Mouse (Mus musculus): ENCODE results near the gene Lin7a. TPM values are rescaled to one million over a fixed set of nuclear protein-coding genes. Genes with fewer than 3 reads are reported as not detected.

The Lin7a gene
- polyA plus RNA-seq (2017; shearing (Covaris generic)) = not detected

DNA sequence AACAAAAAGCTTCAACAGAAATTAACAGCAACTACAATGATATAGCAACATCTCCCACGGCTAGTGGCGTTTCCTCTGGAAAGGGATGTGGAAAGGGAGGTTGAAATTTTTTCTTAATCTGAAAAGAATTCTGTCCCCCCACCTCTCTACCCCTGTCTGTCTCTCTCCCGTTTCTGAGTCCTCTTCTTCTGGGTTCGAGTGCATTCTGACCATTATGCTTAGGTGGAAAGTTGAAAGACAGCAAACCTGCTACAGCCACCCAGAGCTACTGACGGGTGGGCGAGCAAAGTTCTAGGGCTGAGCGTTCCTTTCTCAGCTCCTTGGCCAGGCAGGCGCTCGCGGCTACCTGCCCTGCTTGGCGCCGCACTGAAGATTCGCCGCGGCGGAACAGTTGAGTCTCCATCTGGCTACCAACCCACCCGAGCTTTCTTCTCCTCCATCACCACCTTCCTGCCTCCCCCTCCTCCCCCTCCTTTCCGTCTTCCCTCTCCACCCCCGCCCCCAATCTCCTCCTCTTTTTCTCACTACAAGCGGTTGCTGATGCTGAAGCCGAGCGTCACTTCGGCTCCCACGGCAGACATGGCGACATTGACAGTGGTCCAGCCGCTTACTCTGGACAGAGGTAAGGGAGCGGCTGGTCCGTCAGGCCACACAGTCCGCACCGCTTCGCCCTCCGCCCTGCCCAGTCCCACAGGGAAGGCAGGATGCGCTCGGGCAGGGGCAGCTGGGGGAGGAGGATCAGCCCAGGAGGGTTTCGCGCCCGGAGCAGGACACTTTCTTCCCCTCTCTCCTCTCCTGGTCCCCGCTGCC, at the start of gene Lin7a:
Gene Lin7a, plus strand, starts transcription at position 366 of the 810 bp plus-strand sequence.

Other genes starting within 250 kb of the Lin7a start
- 0.10 TPM for gene Acss3, start 148.0 kb upstream of the Lin7a start, polyA plus RNA-seq (2017; shearing (Covaris generic))
- gene Myf5, start 214.4 kb downstream of the Lin7a start, polyA plus RNA-seq (2017; shearing (Covaris generic)) = not detected
- not detected for gene Myf6, start 223.1 kb downstream of the Lin7a start, polyA plus RNA-seq (2017; shearing (Covaris generic))

Data from effector memory CD4-positive, alpha-beta T cell, adult 5 months (primary cell).